Mouse (Mus musculus): Measurements from ENCODE around the gene H1f0. TPM values are rescaled to one million over a fixed set of nuclear protein-coding genes. Genes with fewer than 3 reads are reported as not detected.

Gene H1f0
- polyA plus RNA-seq, 1 experiment: 111 TPM

DNA sequence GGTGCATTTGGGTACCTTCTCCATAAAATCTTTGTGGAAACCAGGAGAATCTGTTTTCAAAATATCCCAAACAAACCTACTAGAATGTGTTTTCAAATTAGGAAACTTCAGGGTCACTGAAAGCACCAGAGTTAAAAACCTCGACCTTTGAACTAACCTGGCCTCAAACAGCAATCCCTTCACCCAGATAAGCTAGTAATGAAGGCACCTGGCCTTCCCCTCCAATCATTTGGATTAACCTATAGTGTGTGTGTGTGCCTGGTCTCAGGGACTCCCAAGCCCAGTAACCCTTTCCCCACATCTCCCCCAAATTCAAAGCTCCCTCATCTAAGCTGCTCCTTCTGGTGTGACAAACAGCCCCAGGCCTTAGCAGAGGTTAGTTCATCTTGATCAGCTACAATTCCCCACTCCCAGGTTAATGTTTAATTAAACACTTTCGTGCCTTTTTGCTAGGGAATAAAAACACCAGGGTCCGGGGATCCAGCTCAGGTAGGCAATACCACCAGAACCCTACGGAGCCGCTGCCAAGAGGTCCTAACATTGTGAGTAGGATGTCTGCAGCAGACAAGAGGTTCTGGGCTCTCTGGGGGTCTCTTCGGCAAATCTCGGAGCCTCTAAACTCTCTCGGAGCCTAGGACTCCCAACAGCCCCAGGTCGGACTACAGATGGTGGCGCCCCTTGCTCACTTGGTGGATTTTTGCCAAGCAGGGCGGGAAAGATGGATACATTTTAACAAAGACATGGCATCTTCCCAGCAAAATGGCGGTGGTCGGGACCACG, 1.5 kb upstream of the H1f0 start:
- Histone ChIP-seq H3K27me3 (ENCODE audit: control insufficient read depth, insufficient read depth, insufficient read length) (peaks cover 16% of the 10 kb centered on the region), H3K79me2 (ENCODE audit: control insufficient read depth, insufficient read depth) (peaks cover 17% of the 10 kb centered on the region), H3K36me3 (ENCODE audit: control insufficient read depth, insufficient read depth) (no peaks in the 10 kb centered on the region), H3K79me3 (ENCODE audit: low read depth) (no peaks in the 10 kb centered on the region), H3K4me3 (ENCODE audit: insufficient read depth, poor library complexity, severe bottlenecking) (no peak overlapping the region), H3ac (ENCODE audit: control insufficient read depth, insufficient read length, low read depth) (no peak overlapping the region)
- TF ChIP-seq FOSL1 (IDR thresholded peaks at IDR 0.05; ENCODE audit: insufficient read depth, low read length, poor library complexity, severe bottlenecking) (no peak), USF1 (IDR thresholded peaks at IDR 0.05; ENCODE audit: low read depth) (no peak), MYOD1 (IDR thresholded peaks at IDR 0.05; ENCODE audit: control insufficient read depth, insufficient read length, low read depth) (no peak), CEBPB (IDR thresholded peaks at IDR 0.05; ENCODE audit: low read depth) (no peak), CTCF (IDR thresholded peaks at IDR 0.05; ENCODE audit: control insufficient read depth, insufficient read depth, insufficient read length) (no peak), MYOG (IDR thresholded peaks at IDR 0.05; ENCODE audit: control insufficient read depth, extremely low read depth, insufficient read length) (no peak), MAX (IDR thresholded peaks at IDR 0.05) (no peak)

- TF ChIP-seq CEBPB (IDR thresholded peaks at IDR 0.05; ENCODE audit: low read depth): no peak
- peak overlapping the region; percentile 63 for H3ac ChIP-seq (ENCODE audit: control insufficient read depth, insufficient read length, low read depth)
- no peaks in the 10 kb centered on the region for H3K36me3 ChIP-seq (ENCODE audit: control insufficient read depth, insufficient read depth)
- H3K27me3 ChIP-seq (ENCODE audit: control insufficient read depth, insufficient read depth, insufficient read length): peaks cover 13% of the 10 kb centered on the region
- H3K79me3 ChIP-seq (ENCODE audit: low read depth): no peaks in the 10 kb centered on the region
- H3K79me2 ChIP-seq (ENCODE audit: control insufficient read depth, insufficient read depth): peaks cover 17% of the 10 kb centered on the region
- peak overlapping the region; percentile 41 for H3K4me3 ChIP-seq (ENCODE audit: insufficient read depth, poor library complexity, severe bottlenecking)
Measured at GRCm38 (mm10) chr15:79027291-79028205, 702 bp upstream of the H1f0 start.

DNA sequence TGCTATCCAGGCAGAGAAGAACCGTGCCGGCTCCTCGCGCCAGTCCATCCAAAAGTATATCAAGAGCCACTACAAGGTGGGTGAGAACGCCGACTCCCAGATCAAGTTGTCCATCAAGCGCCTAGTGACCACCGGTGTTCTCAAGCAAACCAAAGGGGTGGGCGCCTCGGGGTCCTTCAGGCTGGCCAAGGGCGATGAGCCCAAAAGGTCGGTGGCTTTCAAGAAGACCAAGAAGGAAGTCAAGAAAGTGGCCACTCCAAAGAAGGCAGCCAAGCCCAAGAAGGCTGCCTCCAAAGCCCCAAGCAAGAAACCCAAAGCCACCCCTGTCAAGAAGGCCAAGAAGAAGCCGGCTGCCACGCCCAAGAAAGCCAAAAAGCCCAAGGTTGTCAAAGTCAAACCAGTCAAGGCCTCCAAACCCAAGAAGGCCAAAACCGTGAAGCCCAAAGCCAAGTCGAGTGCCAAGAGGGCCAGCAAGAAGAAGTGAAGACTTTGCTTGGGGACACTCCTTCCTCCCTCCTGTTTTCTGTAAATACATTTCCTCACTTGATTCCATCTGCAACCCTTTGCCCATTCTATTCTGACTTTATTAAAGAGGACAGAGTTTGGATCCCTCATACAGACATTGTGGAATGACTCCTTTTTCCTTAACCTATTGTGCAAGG, 704 bp downstream of the H1f0 start:
- H3K4me3 ChIP-seq (ENCODE audit: insufficient read depth, poor library complexity, severe bottlenecking): peak overlapping the region; percentile 41
- H3K79me2 ChIP-seq (ENCODE audit: control insufficient read depth, insufficient read depth): peaks cover 17% of the 10 kb centered on the region
- TF ChIP-seq CEBPB (IDR thresholded peaks at IDR 0.05; ENCODE audit: low read depth) (no peak), USF1 (IDR thresholded peaks at IDR 0.05; ENCODE audit: low read depth) (no peak), MAX (IDR thresholded peaks at IDR 0.05) (no peak), FOSL1 (IDR thresholded peaks at IDR 0.05; ENCODE audit: insufficient read depth, low read length, poor library complexity, severe bottlenecking) (no peak), CTCF (IDR thresholded peaks at IDR 0.05; ENCODE audit: control insufficient read depth, insufficient read depth, insufficient read length) (no peak), MYOD1 (IDR thresholded peaks at IDR 0.05; ENCODE audit: control insufficient read depth, insufficient read length, low read depth) (no peak), MYOG (IDR thresholded peaks at IDR 0.05; ENCODE audit: control insufficient read depth, extremely low read depth, insufficient read length) (no peak)
- H3ac ChIP-seq (ENCODE audit: control insufficient read depth, insufficient read length, low read depth): peak overlapping the region; percentile 63
- H3K79me3 ChIP-seq (ENCODE audit: low read depth): no peaks in the 10 kb centered on the region
- peaks cover under 1% of the 10 kb centered on the region for H3K27me3 ChIP-seq (ENCODE audit: control insufficient read depth, insufficient read depth, insufficient read length)
- no peaks in the 10 kb centered on the region for H3K36me3 ChIP-seq (ENCODE audit: control insufficient read depth, insufficient read depth)

DNA sequence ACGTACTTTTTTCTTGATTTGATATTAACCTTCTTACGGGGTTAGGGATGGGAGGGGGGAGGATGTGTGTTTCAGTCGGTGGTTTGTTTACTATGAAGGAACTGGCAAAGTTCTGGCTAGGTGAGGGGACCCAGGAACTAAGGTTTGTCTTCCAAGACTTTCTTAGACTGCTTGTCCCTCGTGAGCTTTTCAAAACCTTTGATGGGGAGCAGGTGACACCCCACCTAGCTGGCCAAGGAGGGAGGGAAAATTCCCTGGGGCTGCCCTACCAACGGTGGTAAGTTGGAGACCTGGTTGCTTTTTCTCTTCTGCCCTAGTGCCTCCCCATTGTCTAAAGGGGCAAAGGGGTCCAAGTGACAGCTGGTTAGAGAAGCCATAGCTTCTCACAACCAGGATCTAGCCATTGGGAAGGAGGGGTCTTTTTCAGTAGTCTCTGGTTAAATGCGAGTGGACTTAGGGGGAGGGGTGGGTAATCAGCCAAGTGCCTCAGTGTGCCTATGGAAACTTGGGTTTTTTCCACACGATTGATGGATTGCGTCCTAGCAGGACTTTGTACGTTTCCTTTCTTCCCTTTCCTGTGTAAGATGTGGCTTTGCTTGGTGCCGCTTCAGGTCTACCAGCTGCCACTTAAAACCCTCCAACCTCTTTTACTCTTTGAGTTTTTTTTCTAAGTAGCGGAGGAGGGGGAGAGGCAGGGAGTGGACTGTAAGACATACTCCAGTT, 1.4 kb downstream of the H1f0 start:
- H3K27me3 ChIP-seq (ENCODE audit: control insufficient read depth, insufficient read depth, insufficient read length): peaks cover 3% of the 10 kb centered on the region
- H3K79me2 ChIP-seq (ENCODE audit: control insufficient read depth, insufficient read depth): peaks cover 17% of the 10 kb centered on the region
- TF ChIP-seq CTCF (IDR thresholded peaks at IDR 0.05; ENCODE audit: control insufficient read depth, insufficient read depth, insufficient read length) (no peak), CEBPB (IDR thresholded peaks at IDR 0.05; ENCODE audit: low read depth) (no peak), USF1 (IDR thresholded peaks at IDR 0.05; ENCODE audit: low read depth) (no peak), FOSL1 (IDR thresholded peaks at IDR 0.05; ENCODE audit: insufficient read depth, low read length, poor library complexity, severe bottlenecking) (no peak), MYOG (IDR thresholded peaks at IDR 0.05; ENCODE audit: control insufficient read depth, extremely low read depth, insufficient read length) (no peak), MYOD1 (IDR thresholded peaks at IDR 0.05; ENCODE audit: control insufficient read depth, insufficient read length, low read depth) (no peak), MAX (IDR thresholded peaks at IDR 0.05) (no peak)
- peak overlapping the region; percentile 20 for H3ac ChIP-seq (ENCODE audit: control insufficient read depth, insufficient read length, low read depth)
- no peaks in the 10 kb centered on the region for H3K36me3 ChIP-seq (ENCODE audit: control insufficient read depth, insufficient read depth)
- H3K79me3 ChIP-seq (ENCODE audit: low read depth): no peaks in the 10 kb centered on the region
- H3K4me3 ChIP-seq (ENCODE audit: insufficient read depth, poor library complexity, severe bottlenecking): peak overlapping the region; percentile 41

All from C2C12 (cell line).